Mouse (Mus musculus) embryonic facial prominence, embryonic 12.5 days (tissue): ENCODE results near the gene Npm1. TPM values are rescaled to one million over a fixed set of nuclear protein-coding genes. Genes with fewer than 3 reads are reported as not detected.

Source experiments
- ATAC-seq: fragments of 200-750 bp; cut with Nextera tagmentation; 2 replicates; pipeline ENCODE4 v1.8.0; 2017; ENCODE audit not compliant: insufficient number of reproducible peaks, insufficient read depth, low FRiP score, low TSS enrichment
- H3K27ac ChIP-seq: fragments of 300-500 bp; sonication (generic); 2 replicates; pipeline ENCODE4 v1.5.1; 2016; ENCODE audit warnings: mild to moderate bottlenecking
- H3K27me3 ChIP-seq: fragments of 300-500 bp; sonication (generic); 2 replicates; pipeline ENCODE4 v1.6.1; 2016; ENCODE audit warnings: mild to moderate bottlenecking, moderate library complexity
- H3K36me3 ChIP-seq: fragments of 300-500 bp; sonication (generic); 2 replicates; pipeline ENCODE4 v1.6.1; 2016; ENCODE audit warnings: mild to moderate bottlenecking
- H3K4me1 ChIP-seq: fragments of 300-500 bp; sonication (generic); 2 replicates; pipeline ENCODE4 v1.6.1; 2016
- H3K4me2 ChIP-seq: fragments of 300-500 bp; sonication (generic); replicated peaks from 2 replicates; pipeline ENCODE4 v1.6.1; 2016; ENCODE audit warnings: mild to moderate bottlenecking, moderate library complexity
- H3K4me3 ChIP-seq: fragments of 300-500 bp; sonication (generic); 2 replicates; pipeline ENCODE4 v1.5.1; 2016; ENCODE audit warnings: mild to moderate bottlenecking
- H3K9ac ChIP-seq: fragments of 300-500 bp; sonication (generic); 2 replicates; pipeline ENCODE4 v1.6.1; 2016; ENCODE audit warnings: mild to moderate bottlenecking, moderate library complexity
- H3K9me3 ChIP-seq: fragments of 300-500 bp; sonication (generic); 2 replicates; pipeline ENCODE4 v1.6.1; 2016; ENCODE audit warnings: mild to moderate bottlenecking, moderate library complexity
- WGBS: fragments of 180-500 bp; shearing (Covaris S2); methylation state at CpG from one replicate; pipeline ENCODE4 v1.1.7; 2016; 5-methylcytosine and 5-hydroxymethylcytosine counted together
- polyA plus RNA-seq: library from polyadenylated mRNA; unstranded; fragments of >200 nt; fragmentation: Nextera tagmentation; extraction: Ambion mirVana; gene quantifications from 2 replicates; pipeline ENCODE4 v1.2.1, GENCODE M21; 2016

Npm1 gene
- polyA plus RNA-seq, 1 experiment from 2014 or later: 970 TPM

DNA sequence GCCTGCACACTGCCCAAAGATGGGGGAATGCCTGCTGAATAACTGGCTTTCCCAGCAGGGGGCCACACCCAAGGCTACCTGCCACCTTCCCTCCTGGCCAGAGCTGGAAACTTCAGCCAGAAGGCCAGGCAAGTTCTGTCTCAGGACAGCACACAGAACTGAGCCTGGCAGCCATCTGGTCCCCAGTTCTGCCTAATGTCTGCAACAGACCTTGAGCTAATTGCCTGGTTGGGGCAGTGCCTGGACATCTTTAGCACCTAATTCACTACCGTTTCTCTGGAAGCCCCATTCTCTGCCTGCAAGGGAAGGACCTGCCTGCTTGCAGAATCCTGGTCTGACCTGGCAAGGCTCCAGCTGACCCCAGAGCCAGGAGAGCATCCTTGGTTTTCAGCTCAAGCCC is 50.6 kb downstream of the Npm1 start:
- no peaks in the 10 kb centered on the region for H3K36me3 ChIP-seq
- no peak overlapping the region for H3K4me2 ChIP-seq
- no peak overlapping the region for H3K4me3 ChIP-seq
- peaks cover 6% of the 10 kb centered on the region; the same call in 1 of the 2 replicates for H3K27me3 ChIP-seq
- no peaks in the 10 kb centered on the region for H3K4me1 ChIP-seq
- WGBS: 35% methylated on average over 1 of the region's 1 CpGs
- no peaks in the 10 kb centered on the region for H3K9me3 ChIP-seq
- no peak overlapping the region for H3K9ac ChIP-seq
- no peak; the same call in 1 of the 2 replicates for ATAC-seq
- no peak overlapping the region for H3K27ac ChIP-seq

- H3K4me2 ChIP-seq: no peak overlapping the region
- WGBS: 82% methylated on average over 2 of the region's 2 CpGs
- H3K27ac ChIP-seq: no peak overlapping the region
- no peaks in the 10 kb centered on the region for H3K9me3 ChIP-seq
- no peaks in the 10 kb centered on the region for H3K36me3 ChIP-seq
- H3K4me1 ChIP-seq: no peaks in the 10 kb centered on the region
- H3K4me3 ChIP-seq: no peak overlapping the region
- no peak overlapping the region for H3K9ac ChIP-seq
- no peak for ATAC-seq
- H3K27me3 ChIP-seq: peaks cover 6% of the 10 kb centered on the region; the same call in 1 of the 2 replicates
Observed at GRCm38 (mm10) chr11:33110111-33110510, 52.9 kb downstream of the Npm1 start.

GRCm38 (mm10) chr11:33107540-33107939 is 55.5 kb downstream of the Npm1 start:
- WGBS: 42% methylated on average over 3 of the region's 3 CpGs
- no peak overlapping the region for H3K4me3 ChIP-seq

GRCm38 (mm10) chr11:33104911-33105316 is 58.1 kb downstream of the Npm1 start:
- Histone ChIP-seq H3K9ac (no peak overlapping the region), H3K9me3 (no peaks in the 10 kb centered on the region), H3K27me3 (peaks cover 8% of the 10 kb centered on the region; the same call in 1 of the 2 replicates), H3K4me1 (peaks cover 6% of the 10 kb centered on the region), H3K36me3 (no peaks in the 10 kb centered on the region), H3K27ac (no peak overlapping the region), H3K4me3 (no peak overlapping the region), H3K4me2 (no peak overlapping the region)
- 64% methylated on average over 8 of the region's 8 CpGs for WGBS
- no peak for ATAC-seq

More at GRCm38 (mm10) chr11:33107540-33107939, 55.5 kb downstream of the Npm1 start:
- ATAC-seq: no peak
- H3K9ac ChIP-seq: no peak overlapping the region
- H3K9me3 ChIP-seq: no peaks in the 10 kb centered on the region
- H3K4me2 ChIP-seq: no peak overlapping the region
- H3K4me1 ChIP-seq: no peaks in the 10 kb centered on the region
- no peak overlapping the region for H3K27ac ChIP-seq
- H3K27me3 ChIP-seq: peaks cover 6% of the 10 kb centered on the region; the same call in 1 of the 2 replicates
- no peaks in the 10 kb centered on the region for H3K36me3 ChIP-seq

- Histone ChIP-seq H3K4me2 (no peak overlapping the region), H3K36me3 (no peaks in the 10 kb centered on the region), H3K27me3 (peaks cover 6% of the 10 kb centered on the region; the same call in 1 of the 2 replicates), H3K27ac (no peak overlapping the region), H3K9ac (no peak overlapping the region), H3K4me1 (peaks cover 9% of the 10 kb centered on the region), H3K4me3 (no peak overlapping the region), H3K9me3 (no peaks in the 10 kb centered on the region)
- WGBS: 88% methylated on average over 13 of the region's 13 CpGs
- no peak for ATAC-seq
Observed at GRCm38 (mm10) chr11:33103291-33103943, 59.6 kb downstream of the Npm1 start.

Other genes with a start within 250 kb of the Npm1 start
- 11.5 and 17.2 TPM in 2 replicates for gene Fgf18, start 15.8 kb downstream of the Npm1 start, polyA plus RNA-seq
- 6.6 and 9.1 TPM in 2 replicates for gene Tlx3, start 40.4 kb upstream of the Npm1 start, polyA plus RNA-seq
- not detected in 2 replicates for gene Gm12117, start 113.5 kb upstream of the Npm1 start, polyA plus RNA-seq